Mouse (Mus musculus): Measurements from ENCODE around the gene Slc1a7.

Slc1a7 gene

GRCm38 (mm10) chr4:108014466-108014865 lies 46.3 kb downstream of the Slc1a7 start:
- in situ Hi-C loops (cut with MseI, MboI) = no loop called here

GRCm38 (mm10) chr4:108015067-108015765 lies 47.1 kb downstream of the Slc1a7 start:
- in situ Hi-C loops (cut with MseI, MboI) = no loop called here

- in situ Hi-C loops (cut with MseI, MboI) = no loop called here
Observed at GRCm38 (mm10) chr4:108016321-108016720, 48.2 kb downstream of the Slc1a7 start.

GRCm38 (mm10) chr4:108017839-108018238 lies 49.7 kb downstream of the Slc1a7 start:
- in situ Hi-C loops (cut with MseI, MboI) = no loop called here

- in situ Hi-C loops (cut with MseI, MboI) = no loop called here
Observed at GRCm38 (mm10) chr4:108018241-108018923, 50.2 kb downstream of the Slc1a7 start.

GRCm38 (mm10) chr4:108018961-108019921 lies 51.1 kb downstream of the Slc1a7 start:
- in situ Hi-C loops (cut with MseI, MboI) = no loop called here

GRCm38 (mm10) chr4:108020178-108020577 lies 52.0 kb downstream of the Slc1a7 start:
- in situ Hi-C loops (cut with MseI, MboI) = no loop called here

GRCm38 (mm10) chr4:108023186-108023585 lies 55.1 kb downstream of the Slc1a7 start:
- in situ Hi-C loops (cut with MseI, MboI) = no loop called here

GRCm38 (mm10) chr4:108024641-108025040 lies 56.5 kb downstream of the Slc1a7 start:
- in situ Hi-C loops (cut with MseI, MboI) = no loop called here

GRCm38 (mm10) chr4:108025269-108025668 lies 57.1 kb downstream of the Slc1a7 start:
- in situ Hi-C loops (cut with MseI, MboI) = no loop called here

- in situ Hi-C loops (cut with MseI, MboI) = no loop called here
Observed at GRCm38 (mm10) chr4:108026193-108026592, 58.1 kb downstream of the Slc1a7 start.

GRCm38 (mm10) chr4:108030888-108031501 lies 62.9 kb downstream of the Slc1a7 start:
- in situ Hi-C loops (cut with MseI, MboI) = no loop called here

GRCm38 (mm10) chr4:108031502-108032351 lies 63.6 kb downstream of the Slc1a7 start:
- in situ Hi-C loops (cut with MseI, MboI) = no loop called here

GRCm38 (mm10) chr4:108032352-108032849 lies 64.3 kb downstream of the Slc1a7 start:
- in situ Hi-C loops (cut with MseI, MboI) = no loop called here

- in situ Hi-C loops (cut with MseI, MboI) = no loop called here
Observed at GRCm38 (mm10) chr4:108033041-108033764, 65.1 kb downstream of the Slc1a7 start.

GRCm38 (mm10) chr4:108037027-108037426 lies 68.9 kb downstream of the Slc1a7 start:
- in situ Hi-C loops (cut with MseI, MboI) = no loop called here

- in situ Hi-C loops (cut with MseI, MboI) = no loop called here
Observed at GRCm38 (mm10) chr4:108045136-108046107, 77.3 kb downstream of the Slc1a7 start.

- in situ Hi-C loops (cut with MseI, MboI) = no loop called here
Observed at GRCm38 (mm10) chr4:108046136-108046535, 78.0 kb downstream of the Slc1a7 start.
